Mouse (Mus musculus) heart, adult 2 months (tissue): ENCODE measurements around the gene Vmp1. TPM values are rescaled to one million over a fixed set of nuclear protein-coding genes. Genes with fewer than 3 reads are reported as not detected.

Source experiments
- DNase-seq, 2 experiments: peaks; one replicate each; pipeline ENCODE4 v3.0.0; 2021
- H3K27ac ChIP-seq: fragments of 200-600 bp; 2 replicates; pipeline ENCODE4 v1.8.1; 2022
- H3K27me3 ChIP-seq: fragments of 200-500 bp; 2 replicates; pipeline ENCODE4 v1.6.1; 2012; ENCODE audit warnings: mild to moderate bottlenecking, low read length, inconsistent platforms, mixed read lengths; ENCODE audit not compliant: control insufficient read depth, insufficient read depth
- H3K36me3 ChIP-seq: fragments of 200-500 bp; 2 replicates; pipeline ENCODE4 v1.6.1; 2012; ENCODE audit warnings: low read length, inconsistent platforms; ENCODE audit not compliant: control insufficient read depth, insufficient read depth
- H3K4me1 ChIP-seq: fragments of 200-500 bp; 2 replicates; pipeline ENCODE4 v1.6.1; 2011; ENCODE audit warnings: low read length; ENCODE audit not compliant: control insufficient read depth, insufficient read depth
- H3K4me3 ChIP-seq: fragments of 200-600 bp; 2 replicates; pipeline ENCODE4 v1.8.1; 2022
- H3K79me2 ChIP-seq: fragments of 200-500 bp; replicated peaks from 2 replicates; pipeline ENCODE4 v1.6.1; 2012; ENCODE audit warnings: mild to moderate bottlenecking, inconsistent platforms, low read length, moderate library complexity, mixed read lengths; ENCODE audit not compliant: control insufficient read depth, insufficient read depth
- H3K9ac ChIP-seq: fragments of 200-500 bp; 2 replicates; pipeline ENCODE4 v1.6.1; 2012; ENCODE audit warnings: low read depth, mild to moderate bottlenecking, control low read depth, inconsistent platforms, low read length, mixed read lengths
- CTCF ChIP-seq: fragments of 200-600 bp; IDR thresholded peaks from 2 replicates; pipeline ENCODE4 v1.8.1; 2022; ENCODE audit warnings: antibody characterized with exemption, mild to moderate bottlenecking, moderate library complexity
- EP300 ChIP-seq: fragments of 200-500 bp; IDR thresholded peaks from 2 replicates; pipeline ENCODE4 v1.6.1; 2011; ENCODE audit warnings: low read depth, low read length, control low read depth; ENCODE audit not compliant: insufficient read depth
- POLR2A ChIP-seq: fragments of 200-500 bp; IDR thresholded peaks from 2 replicates; pipeline ENCODE4 v1.6.1; 2011; ENCODE audit warnings: mild to moderate bottlenecking, low read depth, low read length, control low read depth; ENCODE audit not compliant: insufficient read depth
- WGBS: fragments of 180-500 bp; shearing (Covaris S2); methylation state at CpG from one replicate; pipeline ENCODE4 v1.1.7; 2018; 5-methylcytosine and 5-hydroxymethylcytosine counted together
- intact Hi-C: fragments of 180-260 bp; cut with DNase I; formaldehyde crosslinking; loops from one replicate; pipeline ENCODE4 v1.15.1; 2025
- long read RNA-seq: library from polyadenylated mRNA; stranded (forward); transcript quantifications from one replicate; pipeline ENCODE4 v2.0.0, GENCODE M21; 2021
- polyA plus RNA-seq: library from polyadenylated mRNA; depleted of rRNA; stranded (reverse); fragments of >200 nt; gene quantifications from 2 replicates; pipeline ENCODE4 v1.2.3, GENCODE M21; 2012; rRNA removed
- total RNA-seq, 2 experiments: library from RNA; stranded (reverse); gene quantifications; 2 replicates each; pipeline ENCODE4 v1.2.3; 2021

Gene Vmp1
- total RNA-seq (10 to 100 TPM; 58.2 to 66.9 TPM), polyA plus RNA-seq (34.0 and 59.2 TPM in 2 replicates)
- long read RNA-seq, transcript Vmp1-201 (12 exons, 2,787 nt), result major isoform, 84 of 92 reads
- long read RNA-seq, partial matches to known transcripts, result 0 of 92 reads
- long read RNA-seq, other reads (novel, unspliced or antisense), result 8 of 92 reads

GRCm38 (mm10) chr11:86683395-86684125, at the start of gene Vmp1, which contains the start of gene Ptrh2:
Vmp1 (minus strand) TSS chr11:86683836.
Ptrh2 (plus strand) TSS chr11:86683985.
- peaks cover 5% of the 10 kb centered on the region for H3K36me3 ChIP-seq
- no peaks in the 10 kb centered on the region for H3K79me2 ChIP-seq
- H3K4me1 ChIP-seq, result peaks cover 2% of the 10 kb centered on the region; the same call in 1 of the 2 replicates
- H3K4me3 ChIP-seq, result peak within 1 kb of the TSS; percentile 69
- TF ChIP-seq CTCF (no peak), POLR2A (peak; percentile 67), EP300 (0 out of 2 replicates have a peak, but pooled peaks have one; percentile 26)
- H3K27me3 ChIP-seq, result no peaks in the 10 kb centered on the region
- WGBS, result under 1% methylated on average over 56 of the region's 56 CpGs
- intact Hi-C loops, result loop anchor here (5.0 to 10.0 kb wide), 2 partner anchors 74 to 321 kb away; partner anchors contain the start of gene Cltc
- H3K9ac ChIP-seq, result peak within 1 kb of the TSS; percentile 82
- peak; percentile 93 to 96 for DNase-seq
- H3K27ac ChIP-seq, result peak within 1 kb of the TSS; percentile 95

DNA sequence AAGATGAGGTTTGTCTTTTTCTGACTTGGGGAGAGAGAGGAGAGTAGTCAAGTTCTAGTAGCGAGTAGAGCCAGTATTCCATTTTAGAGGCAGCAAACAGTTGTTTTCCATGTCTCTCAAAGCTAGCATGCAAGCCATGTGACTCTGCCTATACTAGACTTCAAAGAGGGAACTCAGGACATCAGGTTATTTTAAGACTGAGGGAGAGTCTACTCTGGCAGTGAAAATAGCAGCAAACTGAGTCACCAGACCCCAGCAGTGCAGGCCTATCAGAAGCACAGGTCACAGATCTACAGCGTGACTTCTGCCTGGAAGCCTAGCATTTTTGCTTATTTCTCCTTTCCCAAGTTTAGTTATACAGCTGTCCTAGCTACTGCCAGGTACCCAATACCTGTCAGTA, 47.8 kb upstream of the Vmp1 start:
- intact Hi-C loops, result loop anchor here (2.0 kb wide), 1 partner anchor 25 kb away; the partner anchor contains the start of gene Cltc
- 63% methylated on average over 2 of the region's 2 CpGs for WGBS
- Histone ChIP-seq H3K9ac (no peak overlapping the region; the same call in 1 of the 2 replicates), H3K79me2 (peaks cover 3% of the 10 kb centered on the region; the same call in 1 of the 2 replicates), H3K27ac (peak overlapping the region; percentile 90), H3K36me3 (peaks cover 54% of the 10 kb centered on the region), H3K4me3 (no peak overlapping the region), H3K4me1 (peaks cover 4% of the 10 kb centered on the region), H3K27me3 (no peaks in the 10 kb centered on the region)
- TF ChIP-seq CTCF (no peak), EP300 (peak; percentile 69; the same call in 1 of the 2 replicates), POLR2A (0 out of 2 replicates have a peak, but pooled peaks have one; percentile 36)
- peak in 1 of 2 experiments; percentile 42 for DNase-seq

- H3K27ac ChIP-seq, result no peak overlapping the region
- no peaks in the 10 kb centered on the region for H3K4me1 ChIP-seq
- no peak overlapping the region for H3K9ac ChIP-seq
- peaks cover 40% of the 10 kb centered on the region for H3K36me3 ChIP-seq
- H3K27me3 ChIP-seq, result no peaks in the 10 kb centered on the region
- no peak for TF ChIP-seq EP300
- DNase-seq, result no peak
- no peaks in the 10 kb centered on the region; the same call in none of the 2 replicates for H3K79me2 ChIP-seq
- intact Hi-C loops, result no loop called here
- H3K4me3 ChIP-seq, result no peak overlapping the region
These were observed 42.0 kb upstream of the Vmp1 start for GRCm38 (mm10) chr11:86725607-86726006.

DNA sequence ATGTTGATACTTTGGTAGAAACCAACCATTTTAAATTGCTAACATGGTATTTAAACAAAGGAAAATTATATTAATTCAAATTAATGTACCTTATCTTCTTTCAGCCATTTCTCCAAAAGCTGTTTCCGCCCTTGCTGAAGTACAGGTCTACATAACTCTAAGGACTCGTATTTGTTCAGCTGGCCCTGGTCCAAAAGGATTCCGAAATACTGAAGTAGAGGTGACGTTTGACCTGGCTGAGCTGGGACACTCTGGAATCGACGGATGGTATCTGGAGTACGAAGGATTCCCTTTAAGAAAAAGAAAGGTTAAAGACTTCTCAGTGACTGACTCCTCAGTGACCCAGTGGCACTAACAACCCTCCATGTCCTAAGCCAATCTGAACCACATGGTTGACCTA, 41.3 kb upstream of the Vmp1 start:
- no peak overlapping the region for H3K4me3 ChIP-seq
- H3K4me1 ChIP-seq, result no peaks in the 10 kb centered on the region
- no peaks in the 10 kb centered on the region for H3K27me3 ChIP-seq
- H3K27ac ChIP-seq, result no peak overlapping the region
- TF ChIP-seq CTCF (no peak), EP300 (no peak), POLR2A (no peak)
- intact Hi-C loops, result no loop called here
- H3K9ac ChIP-seq, result no peak overlapping the region
- H3K79me2 ChIP-seq, result no peaks in the 10 kb centered on the region; the same call in 1 of the 2 replicates
- peaks cover 38% of the 10 kb centered on the region for H3K36me3 ChIP-seq
- 66% methylated on average over 7 of the region's 7 CpGs for WGBS
- no peak for DNase-seq

GRCm38 (mm10) chr11:86724004-86724403, 40.4 kb upstream of the Vmp1 start:
- intact Hi-C loops, result no loop called here
- Histone ChIP-seq H3K4me1 (no peaks in the 10 kb centered on the region), H3K27ac (no peak overlapping the region), H3K36me3 (peaks cover 35% of the 10 kb centered on the region), H3K27me3 (no peaks in the 10 kb centered on the region), H3K79me2 (no peaks in the 10 kb centered on the region; the same call in 1 of the 2 replicates), H3K9ac (no peak overlapping the region), H3K4me3 (no peak overlapping the region)
- no peak for DNase-seq
- TF ChIP-seq POLR2A (no peak), EP300 (no peak), CTCF (no peak)
- WGBS, result 82% methylated on average over 3 of the region's 3 CpGs

DNA sequence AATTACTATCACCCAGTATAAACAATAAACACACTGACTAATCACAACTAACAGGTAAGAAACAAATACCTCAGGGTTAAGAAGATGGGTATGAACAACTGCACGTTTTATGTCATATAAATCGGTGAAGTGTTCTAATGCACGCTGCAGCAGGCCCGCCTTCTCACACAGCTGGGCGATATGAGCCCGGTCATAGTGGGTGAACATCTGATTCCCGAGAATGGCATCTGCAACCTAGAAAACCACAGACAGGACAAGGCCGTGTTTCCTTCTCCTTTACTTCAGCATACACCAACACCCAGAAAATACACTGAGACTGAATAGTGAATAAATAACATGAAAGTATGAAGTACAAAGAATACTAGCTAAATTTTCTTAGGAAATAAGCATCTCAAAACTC, 35.8 kb upstream of the Vmp1 start:
- no peak overlapping the region for H3K9ac ChIP-seq
- 82% methylated on average over 8 of the region's 8 CpGs for WGBS
- H3K36me3 ChIP-seq, result peaks cover 44% of the 10 kb centered on the region
- no peaks in the 10 kb centered on the region for H3K27me3 ChIP-seq
- no peak overlapping the region for H3K27ac ChIP-seq
- H3K4me1 ChIP-seq, result peaks cover 5% of the 10 kb centered on the region
- DNase-seq, result no peak
- intact Hi-C loops, result no loop called here
- no peaks in the 10 kb centered on the region for H3K79me2 ChIP-seq
- H3K4me3 ChIP-seq, result no peak overlapping the region
- TF ChIP-seq POLR2A, result no peak
- TF ChIP-seq CTCF, result no peak
- no peak for TF ChIP-seq EP300
